Mouse (Mus musculus): ENCODE measurements around the gene Six5. TPM values are rescaled to one million over a fixed set of nuclear protein-coding genes. Genes with fewer than 3 reads are reported as not detected.

Gene Six5
- total RNA-seq, 2 experiments from 2014 or later, result 1.7 to 2.1 TPM

DNA sequence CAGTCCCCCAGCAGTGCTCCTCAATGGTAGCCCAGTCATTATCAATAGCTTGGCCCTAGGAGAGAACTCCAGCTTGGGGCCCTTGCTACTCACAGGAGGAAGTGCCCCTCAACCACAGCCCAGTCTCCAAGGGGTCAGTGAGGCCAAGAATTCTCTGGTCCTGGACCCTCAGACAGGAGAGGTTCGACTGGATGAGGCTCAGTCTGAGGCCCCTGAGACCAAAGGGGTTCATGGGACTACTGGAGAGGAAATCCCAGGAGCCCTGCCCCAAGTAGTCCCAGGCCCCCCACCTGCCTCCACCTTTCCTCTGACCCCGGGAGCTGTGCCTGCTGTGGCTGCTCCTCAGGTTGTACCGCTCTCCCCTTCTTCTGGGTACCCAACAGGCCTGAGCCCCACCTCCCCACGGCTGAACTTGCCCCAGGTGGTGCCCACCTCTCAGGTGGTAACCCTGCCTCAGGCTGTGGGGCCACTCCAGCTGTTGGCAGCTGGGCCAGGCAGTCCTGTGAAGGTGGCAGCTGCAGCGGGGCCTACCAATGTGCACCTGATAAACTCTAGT, 2.1 kb downstream of the Six5 start:
- no peak for DNase-seq (ENCODE audit: low spot score)

DNA sequence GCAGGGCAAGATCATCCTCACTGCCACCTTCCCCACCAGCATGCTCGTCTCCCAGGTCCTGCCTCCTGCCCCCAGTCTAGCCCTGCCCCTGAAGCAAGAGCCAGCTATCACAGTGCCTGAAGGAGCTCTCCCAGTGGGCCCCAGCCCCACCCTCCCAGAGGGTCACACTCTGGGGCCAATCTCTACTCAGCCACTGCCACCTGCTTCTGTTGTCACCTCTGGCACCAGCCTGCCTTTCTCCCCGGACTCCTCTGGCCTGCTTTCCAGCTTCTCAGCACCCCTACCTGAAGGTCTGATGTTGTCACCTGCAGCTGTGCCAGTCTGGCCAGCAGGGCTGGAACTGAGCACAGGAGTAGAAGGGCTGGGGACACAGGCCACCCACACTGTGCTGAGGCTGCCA, 2.8 kb downstream of the Six5 start:
- DNase-seq (ENCODE audit: low spot score), result no peak

DNA sequence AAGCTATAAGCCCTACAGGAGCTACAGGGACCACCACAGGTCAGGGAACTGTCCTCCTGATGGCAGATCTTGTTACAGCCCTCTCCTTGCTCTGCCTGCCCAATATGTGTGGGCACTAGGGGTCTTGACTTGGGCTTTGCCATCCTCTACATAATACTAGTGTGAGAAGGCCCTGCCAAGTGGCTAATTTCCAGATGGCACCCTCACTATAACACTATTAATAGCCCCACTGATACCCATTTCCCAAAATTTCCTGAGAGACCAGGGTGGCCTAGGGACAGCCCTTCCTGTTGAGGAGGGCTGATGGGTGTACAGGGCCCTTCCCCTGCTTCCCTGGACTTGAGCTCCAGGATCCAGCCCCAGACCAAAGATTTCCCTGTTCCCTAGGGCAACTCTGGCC, 3.5 kb downstream of the Six5 start:
- DNase-seq (ENCODE audit: low spot score), result no peak

DNA sequence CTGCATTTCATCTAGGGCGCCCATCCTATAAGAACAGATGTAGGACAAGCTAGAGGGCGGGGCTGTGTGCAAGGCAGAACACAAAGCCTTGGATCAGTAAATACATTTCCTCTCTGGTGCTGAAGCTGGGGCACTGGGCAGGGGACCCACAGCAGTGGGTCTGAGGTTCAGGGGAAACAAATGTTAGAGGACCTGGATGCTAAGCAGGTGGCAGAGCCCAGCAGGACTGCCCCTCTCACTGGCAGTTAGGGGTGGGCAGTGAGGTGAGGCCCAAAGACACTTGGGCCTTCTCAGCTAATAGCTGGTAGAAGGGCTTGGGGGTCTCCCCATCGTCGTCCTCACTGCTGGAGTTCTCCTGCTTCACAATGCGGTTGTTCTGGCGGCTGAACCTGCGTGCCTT, 4.4 kb downstream of the Six5 start:
- no peak for DNase-seq (ENCODE audit: low spot score)

DNA sequence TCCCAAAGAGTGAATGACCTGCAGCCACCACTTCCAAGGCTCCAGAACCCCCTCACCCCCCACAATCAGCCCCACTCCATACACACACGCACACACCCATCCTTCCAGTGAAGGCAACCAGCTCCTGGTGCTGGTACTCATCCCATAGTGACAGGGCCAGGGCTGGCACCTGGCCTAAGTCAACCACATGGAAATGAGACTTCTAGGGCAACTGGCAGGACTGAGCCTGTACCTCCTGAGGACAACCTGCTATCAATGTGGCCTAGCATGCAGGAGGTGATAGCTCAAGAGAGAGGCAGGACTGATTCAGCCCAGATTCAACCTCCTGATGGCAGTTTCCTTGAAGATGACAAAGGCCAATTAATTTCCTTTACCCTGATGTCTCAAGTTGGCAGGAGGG, 5.9 kb downstream of the Six5 start:
- no peak for DNase-seq (ENCODE audit: low spot score)

DNA sequence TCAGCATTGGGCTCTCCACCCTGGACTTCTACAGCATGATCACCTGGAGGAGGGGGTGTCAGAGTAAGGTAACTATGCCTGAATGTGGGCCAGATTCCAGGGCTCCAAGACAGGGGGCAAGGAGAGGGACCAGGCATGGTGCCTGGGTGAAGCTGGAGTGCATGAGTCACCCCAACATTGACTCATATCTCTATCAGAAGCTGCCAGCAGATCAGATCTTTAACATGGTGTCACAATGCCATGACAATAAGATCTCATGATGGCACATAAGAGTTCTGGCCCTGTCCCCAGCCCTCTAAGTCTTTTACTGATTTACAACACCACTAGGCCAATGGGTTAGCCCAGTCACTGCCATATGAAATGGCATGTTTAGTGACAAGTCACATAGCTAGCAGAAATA, 9.3 kb downstream of the Six5 start:
- no peak for DNase-seq (ENCODE audit: low spot score)

DNA sequence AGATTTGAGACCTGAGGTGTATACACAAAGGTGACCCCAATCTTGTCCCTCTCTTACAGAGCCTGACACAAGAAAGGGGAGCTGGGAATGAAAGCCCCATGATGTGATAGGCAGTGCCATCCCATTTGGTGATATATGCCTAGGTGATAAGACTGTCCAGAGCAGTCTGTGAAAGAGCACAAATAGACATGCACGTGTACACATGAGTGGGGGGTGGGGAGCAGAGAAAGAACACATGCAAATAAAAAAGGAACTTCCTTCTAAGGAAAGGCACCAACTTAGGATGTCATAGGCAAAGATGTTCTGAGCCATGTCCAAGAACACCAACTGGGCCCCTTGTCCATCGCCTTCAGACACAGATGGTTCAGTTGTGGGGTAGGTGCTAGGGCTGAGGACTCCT, 10.1 kb downstream of the Six5 start:
- no peak for DNase-seq (ENCODE audit: low spot score)

DNA sequence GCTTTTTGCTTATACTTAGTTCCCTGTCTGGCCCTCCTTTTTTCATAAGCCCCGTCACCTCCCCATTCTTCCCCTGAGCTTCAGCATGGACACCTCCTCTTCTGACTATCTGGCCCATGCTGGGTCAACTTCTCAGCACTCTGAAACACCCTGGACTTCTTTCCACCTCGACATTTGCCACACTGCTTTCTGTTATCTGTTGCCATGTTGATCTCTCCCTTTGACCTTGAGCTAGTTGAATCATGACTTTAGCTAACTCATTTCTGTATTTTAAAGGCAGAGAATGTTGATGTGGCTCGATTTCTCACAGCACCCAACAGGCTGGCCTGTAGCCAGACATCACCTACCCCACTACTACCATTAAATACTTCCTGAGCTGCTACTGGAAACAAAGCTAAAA, 13.0 kb downstream of the Six5 start:
- no peak for DNase-seq (ENCODE audit: low spot score)

DNA sequence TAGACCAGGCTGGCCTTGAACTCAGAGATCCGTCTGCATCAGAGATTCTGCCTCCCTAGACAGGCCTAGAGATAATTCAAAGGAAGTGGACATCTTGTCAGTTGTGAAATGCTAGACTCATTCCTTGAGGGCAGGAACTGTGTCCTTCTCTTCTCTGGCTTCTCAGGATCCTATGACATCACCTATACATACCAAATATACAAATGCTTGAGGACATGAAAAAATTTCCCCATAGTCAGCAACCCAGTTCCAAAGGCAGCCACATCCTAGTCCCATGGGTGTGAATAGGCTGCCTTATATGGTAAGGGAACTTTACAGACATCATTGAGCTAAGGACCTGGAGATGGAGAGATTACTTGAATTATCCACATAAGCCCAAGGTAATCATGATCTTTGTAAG, 15.2 kb downstream of the Six5 start:
- DNase-seq (ENCODE audit: low spot score), result no peak

DNA sequence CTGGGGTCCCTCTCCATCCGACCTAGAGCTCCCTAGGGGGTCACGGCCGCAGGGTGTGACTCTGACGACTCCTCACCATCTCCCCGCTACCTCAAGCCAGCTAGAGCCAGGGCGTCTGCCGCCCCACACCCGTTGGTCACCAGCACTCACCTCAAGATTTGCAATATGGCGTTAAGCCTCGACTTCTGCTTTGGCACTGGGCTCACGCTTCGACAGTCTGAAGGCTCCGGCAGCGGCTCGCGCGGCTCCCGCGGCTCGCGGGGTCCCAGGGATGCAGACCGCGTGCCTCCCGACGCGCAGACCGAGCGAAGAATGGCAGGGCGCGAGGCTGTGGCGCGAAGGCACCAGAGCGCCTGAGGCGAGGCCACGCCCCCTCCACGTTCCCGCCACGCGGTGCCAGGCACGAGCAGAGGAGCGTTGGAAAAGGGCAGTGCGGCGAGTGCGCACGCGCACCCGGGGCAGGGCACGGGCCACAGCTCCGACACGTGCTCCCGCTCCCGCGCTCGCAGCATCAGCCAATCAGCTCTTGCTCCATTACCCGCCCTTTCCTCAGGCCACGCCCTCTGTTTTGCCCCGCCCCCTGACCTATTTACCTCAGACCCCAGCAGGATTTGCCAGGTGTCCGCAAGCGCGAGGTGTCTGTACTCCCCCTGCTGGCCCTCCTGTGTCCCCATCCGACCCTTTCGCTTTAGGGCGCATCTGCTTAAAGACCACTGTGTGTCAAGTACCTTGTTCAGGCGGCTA, 23.8 kb downstream of the Six5 start, which contains the start of gene Gm4969:
Gm4969 (minus strand) TSS at position 341 of the 744 bp plus-strand sequence.
- no peak for DNase-seq (ENCODE audit: low spot score)

DNA sequence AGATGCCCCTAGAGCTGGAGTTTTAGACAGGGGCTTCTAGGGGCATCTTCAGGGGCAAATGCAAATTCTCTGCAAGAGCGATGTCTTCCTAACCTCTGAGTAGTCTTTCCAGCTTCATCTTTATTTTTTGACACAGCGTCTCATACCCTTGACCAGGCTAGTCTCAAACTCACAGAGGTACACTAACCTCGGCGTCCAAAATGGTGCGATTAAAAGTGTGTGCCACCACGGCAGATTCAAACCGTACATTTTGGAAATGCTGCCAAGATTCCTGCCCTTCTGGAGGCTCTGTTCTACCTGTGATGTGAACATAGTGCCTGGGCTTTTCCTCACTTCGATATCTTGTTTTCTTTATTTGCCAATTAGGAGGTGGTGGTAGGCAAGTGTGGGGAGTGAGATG, 24.7 kb downstream of the Six5 start:
- no peak for DNase-seq (ENCODE audit: low spot score)

DNA sequence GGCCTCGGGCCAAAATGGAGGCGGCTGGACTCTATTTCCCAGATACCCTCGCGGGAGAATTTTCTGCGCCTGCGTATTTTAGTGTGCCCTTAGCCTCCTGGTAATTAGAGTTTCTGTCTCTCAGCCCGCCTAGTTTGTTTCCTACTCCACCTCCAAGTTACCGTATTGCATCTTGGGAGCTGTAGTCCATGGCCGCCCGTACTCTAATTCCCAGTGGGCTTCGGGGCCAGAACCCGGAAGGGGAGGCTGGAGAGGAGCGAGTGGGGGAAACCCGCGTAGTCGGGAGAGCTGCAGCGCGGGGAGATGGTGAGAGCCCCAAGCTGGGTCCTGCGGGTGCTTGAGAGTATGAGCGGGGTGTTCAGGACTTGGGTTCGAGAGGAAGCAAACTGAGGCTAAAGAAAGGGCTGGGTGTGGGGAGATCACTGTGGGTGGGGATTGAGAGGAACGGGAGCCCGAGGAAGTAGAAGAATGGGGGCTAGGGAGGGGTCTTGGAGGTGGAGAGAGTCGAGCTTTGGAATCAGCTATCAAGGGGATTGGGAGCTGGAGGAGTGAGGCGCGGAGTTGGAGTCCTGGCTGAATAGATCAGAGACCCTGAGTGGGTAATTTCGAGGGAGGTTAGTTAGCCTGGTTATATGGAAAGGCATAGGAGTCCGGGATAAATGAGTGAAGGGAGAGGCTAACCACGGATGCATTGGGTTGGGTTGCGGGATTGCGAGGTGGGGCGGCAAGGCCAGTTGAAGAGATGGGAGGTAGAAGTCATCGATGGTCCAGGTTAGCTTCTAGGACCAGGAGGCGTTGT, 25.4 kb downstream of the Six5 start, which contains the start of gene Fbxo46:
Fbxo46 (plus strand) TSS at position 229 of the 799 bp plus-strand sequence.
- DNase-seq (ENCODE audit: low spot score), result peak; percentile 97

DNA sequence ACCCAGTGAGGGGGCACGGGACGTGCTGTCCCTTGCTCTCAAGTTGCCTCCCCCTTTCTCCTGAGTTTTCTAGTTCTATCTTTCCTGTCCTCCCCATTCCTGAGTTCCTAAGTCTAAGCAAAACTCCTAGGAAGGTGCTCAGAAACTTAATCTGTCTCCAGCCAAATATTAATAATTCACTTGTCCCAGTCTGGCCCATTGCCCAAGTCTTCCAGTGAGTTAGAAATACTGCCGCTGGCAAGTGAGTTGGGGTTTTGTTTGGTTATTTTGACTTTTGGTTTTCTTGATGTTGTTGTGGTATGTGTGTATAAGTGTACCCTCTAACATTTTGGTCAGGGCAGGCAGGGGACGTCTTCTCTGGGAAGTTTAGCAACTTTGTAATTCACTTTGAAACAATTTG, 27.3 kb downstream of the Six5 start:
- DNase-seq (ENCODE audit: low spot score), result no peak

DNA sequence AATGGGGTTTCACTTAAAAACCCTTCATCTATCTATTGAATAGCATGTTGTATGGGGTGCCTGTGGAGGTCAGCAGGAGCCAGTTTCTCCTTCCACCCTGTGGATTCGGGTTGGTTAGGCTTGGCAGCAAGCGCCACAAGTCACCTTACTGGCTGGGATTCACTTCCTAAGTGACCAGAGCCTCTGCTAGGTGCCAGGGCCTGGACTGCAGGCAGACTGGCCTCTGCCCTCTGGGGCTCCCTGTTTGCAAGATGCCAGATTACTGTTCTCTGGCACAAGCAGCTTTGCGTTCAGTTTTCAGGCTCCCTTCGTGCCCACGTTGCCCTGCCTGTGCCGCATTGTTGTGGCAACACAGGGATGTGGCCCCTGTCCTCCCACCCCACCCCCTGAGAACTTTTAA, 30.3 kb downstream of the Six5 start:
- DNase-seq (ENCODE audit: low spot score), result no peak

DNA sequence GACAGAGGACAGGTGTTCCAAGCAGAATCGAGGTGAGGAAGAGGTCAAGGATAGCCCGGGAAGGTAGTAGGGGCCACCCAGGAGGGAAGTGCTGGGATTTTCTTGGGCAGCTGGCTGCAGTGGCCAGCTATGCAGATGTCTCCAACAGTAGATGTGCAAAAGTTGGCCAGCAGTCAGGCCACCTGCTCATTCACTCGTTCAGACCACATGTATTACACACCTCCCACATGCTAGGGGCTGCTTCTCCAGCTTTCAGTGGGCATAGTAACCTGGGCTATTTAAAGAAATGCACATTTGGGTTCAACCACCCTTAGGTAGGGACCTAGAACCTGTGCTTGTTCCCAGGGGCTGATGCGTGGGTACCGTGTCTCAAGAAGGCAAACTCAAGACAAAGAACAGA, 33.4 kb downstream of the Six5 start:
- no peak for DNase-seq (ENCODE audit: low spot score)

DNA sequence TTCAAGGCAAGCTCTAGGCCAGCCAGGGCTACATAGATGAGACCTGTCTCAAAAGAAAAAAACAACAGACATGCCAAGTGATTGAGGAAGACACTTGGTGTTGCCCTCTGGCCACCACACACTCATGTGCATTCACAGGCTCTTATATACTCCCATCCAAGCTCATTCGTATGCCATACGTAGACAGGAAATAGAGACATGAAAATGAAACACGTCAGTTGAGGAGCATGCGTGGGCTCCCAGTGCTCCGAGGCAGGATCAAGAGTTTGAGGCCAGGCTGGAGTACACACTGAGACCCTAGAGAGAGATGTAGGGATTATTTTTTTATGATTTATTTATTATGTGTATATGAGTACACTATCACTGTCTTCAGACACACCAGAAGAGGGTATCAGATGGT, 35.0 kb downstream of the Six5 start:
- DNase-seq (ENCODE audit: low spot score), result no peak

DNA sequence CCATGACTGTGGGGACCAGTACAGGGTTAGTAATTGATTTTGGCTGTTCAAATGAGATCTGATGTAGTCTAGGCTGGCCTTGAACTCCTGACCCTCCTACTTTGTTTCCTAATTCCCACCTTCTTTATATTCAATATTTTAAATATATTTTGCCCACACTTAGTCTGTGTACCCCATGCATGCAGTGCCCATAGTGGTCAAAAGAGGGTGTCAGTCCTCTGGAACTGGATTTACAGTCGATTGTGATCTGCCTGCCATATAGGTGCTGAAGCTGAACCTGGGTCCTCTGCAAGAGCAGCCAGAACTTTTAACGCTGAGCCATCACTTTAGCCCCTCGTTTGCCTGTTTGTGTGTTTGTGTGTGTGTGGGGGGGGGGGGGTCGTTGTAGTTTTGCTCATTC, 36.3 kb downstream of the Six5 start:
- no peak for DNase-seq (ENCODE audit: low spot score)

DNA sequence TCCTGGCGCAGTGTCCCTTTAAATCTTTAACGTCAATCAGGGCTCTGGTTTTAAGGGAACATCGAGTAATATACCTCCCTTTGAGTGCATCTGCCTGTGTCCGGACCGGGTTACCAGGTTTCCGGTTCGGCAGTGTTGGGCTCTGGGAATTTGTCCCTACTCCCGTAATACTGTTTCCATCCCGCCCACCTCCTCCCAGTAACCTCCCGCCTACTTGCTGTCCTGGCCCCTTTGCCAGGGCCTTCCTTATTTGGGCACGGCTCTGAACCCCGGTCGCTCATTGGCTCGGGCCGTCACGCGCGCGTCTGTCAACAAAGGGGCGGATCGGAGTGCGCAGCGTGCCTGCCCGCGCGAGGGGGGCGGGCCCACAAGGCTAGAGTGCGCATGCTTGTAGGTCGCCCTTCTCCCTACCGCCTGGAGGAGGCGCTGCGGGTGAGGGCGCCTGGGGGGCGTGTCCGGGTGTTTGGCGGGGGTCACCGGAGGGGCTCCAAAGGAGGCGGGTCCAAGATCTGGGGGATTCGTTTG, 37.0 kb downstream of the Six5 start:
- DNase-seq (ENCODE audit: low spot score), result peak; percentile 98

DNA sequence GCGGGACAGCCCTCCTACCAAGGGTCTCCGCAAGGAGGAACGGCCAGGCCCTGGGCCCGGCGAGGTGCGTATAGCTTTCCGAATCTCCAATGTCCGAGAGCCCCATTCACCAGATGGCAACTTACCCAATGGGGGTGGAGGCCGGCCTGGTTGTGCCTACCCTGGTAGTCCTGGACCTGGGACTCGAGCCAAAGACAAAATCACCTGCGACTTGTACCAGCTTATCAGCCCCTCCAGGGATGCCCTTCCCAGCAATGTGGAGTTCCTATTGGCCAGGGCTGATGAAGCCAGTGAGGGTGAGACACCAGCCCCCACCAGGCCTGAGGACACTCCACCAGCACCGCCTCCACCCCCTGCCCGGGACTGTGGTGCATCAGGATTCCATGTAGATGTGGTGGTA, 41.8 kb downstream of the Six5 start:
- no peak for DNase-seq (ENCODE audit: low spot score)

DNA sequence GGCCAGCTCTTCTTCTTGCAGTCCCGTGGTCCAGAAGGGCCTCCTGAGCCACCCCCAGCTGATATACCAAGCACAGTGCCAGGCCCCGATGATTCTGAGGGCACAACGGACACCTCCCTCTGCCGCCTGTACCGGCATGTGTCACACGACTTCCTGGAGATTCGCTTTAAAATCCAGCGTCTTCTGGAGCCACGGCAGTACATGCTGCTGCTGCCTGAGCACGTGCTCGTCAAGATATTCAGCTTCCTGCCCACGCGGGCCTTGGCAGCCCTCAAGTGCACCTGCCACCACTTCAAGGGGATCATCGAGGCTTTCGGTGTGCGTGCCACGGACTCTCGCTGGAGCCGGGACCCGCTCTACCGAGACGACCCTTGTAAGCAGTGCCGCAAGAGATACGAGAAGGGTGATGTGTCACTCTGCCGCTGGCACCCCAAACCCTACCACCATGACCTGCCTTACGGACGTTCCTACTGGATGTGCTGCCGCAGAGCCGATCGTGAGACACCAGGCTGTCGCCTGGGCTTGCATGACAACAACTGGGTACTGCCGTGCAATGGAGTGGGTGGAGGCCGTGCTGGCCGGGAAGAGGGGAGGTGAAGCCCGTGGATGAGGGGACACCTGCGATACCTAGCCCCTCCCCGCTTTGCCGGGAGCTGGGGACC, 42.4 kb downstream of the Six5 start:
- DNase-seq (ENCODE audit: low spot score), result no peak

DNA sequence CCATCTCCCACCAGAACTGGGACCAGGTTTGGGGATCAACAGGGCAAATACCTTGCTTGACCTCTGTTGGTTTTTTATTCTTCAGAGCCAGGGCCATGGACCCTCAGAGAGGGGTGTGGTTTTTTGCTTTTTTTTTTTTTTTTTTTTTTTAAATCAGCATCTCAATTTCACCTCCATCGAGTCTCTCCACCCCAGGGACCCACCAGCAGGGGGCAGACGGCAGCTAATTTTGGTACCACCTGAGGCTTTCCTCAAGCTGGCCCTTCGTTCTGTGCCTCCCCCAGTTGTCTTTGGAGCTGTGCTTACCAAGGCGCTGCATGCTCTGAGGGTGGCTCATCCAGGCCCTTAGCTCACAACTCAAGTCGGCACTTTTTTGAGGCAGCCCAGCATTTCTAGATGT, 43.0 kb downstream of the Six5 start:
- DNase-seq (ENCODE audit: low spot score), result peak; percentile 34

DNA sequence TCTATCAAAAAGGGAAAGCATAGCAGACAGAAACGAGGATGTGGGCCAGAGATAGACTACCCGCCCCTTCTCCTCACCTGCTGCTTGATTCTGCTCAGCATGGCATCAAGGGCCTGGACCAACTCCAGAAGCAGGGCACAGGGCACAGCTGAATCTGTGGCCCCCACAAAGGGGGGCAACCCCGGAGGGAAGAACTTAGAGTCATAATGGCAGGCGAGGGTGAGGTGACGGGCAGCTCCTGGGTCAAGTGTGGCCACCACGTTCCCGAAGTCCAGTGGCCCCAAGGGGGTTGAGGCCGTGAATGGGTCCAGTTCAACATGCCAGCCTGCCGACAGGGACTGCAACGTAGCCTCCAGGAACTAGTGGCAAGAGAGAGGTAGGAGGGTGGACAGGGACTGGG, 52.4 kb downstream of the Six5 start:
- no peak for DNase-seq (ENCODE audit: low spot score)
